Mouse (Mus musculus): ENCODE measurements around the gene Cdca7l. TPM values are rescaled to one million over a fixed set of nuclear protein-coding genes. Genes with fewer than 3 reads are reported as not detected.
"Not testable (repeated sequence)": the region's sequence is repeated elsewhere in the genome, so short reads cannot be mapped to it uniquely, and the experiment has no call there.

Cdca7l gene
- total RNA-seq, 2 experiments from 2014 or later = 6.5 to 7.3 TPM

GRCm38 (mm10) chr12:117862655-117863054 lies 58.6 kb downstream of the Cdca7l start:
- DNase-seq = no peak

GRCm38 (mm10) chr12:117867708-117868564 lies 63.8 kb downstream of the Cdca7l start:
- DNase-seq = no peak

- no peak for DNase-seq
Measured at GRCm38 (mm10) chr12:117872265-117872664, 68.2 kb downstream of the Cdca7l start.

DNA sequence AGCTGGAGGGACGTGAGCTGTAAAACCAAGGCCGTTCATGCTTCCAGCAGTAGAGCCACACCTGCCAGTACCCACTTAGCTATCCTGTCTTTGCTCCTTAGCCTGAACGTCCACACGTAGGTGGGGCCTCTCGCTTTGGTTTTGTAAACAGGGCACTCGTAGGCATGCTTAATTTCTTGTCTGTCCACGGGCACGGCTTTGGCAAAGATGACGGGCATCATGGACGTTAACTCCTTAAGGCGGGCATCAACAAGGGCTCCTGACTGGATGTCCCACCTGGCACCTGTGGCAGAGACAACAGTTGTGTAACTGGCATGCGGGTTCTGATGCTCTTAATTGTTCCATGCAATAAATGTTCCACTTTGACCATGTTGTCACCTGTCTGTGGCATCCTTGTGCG lies 74.3 kb downstream of the Cdca7l start:
- DNase-seq = no peak

DNA sequence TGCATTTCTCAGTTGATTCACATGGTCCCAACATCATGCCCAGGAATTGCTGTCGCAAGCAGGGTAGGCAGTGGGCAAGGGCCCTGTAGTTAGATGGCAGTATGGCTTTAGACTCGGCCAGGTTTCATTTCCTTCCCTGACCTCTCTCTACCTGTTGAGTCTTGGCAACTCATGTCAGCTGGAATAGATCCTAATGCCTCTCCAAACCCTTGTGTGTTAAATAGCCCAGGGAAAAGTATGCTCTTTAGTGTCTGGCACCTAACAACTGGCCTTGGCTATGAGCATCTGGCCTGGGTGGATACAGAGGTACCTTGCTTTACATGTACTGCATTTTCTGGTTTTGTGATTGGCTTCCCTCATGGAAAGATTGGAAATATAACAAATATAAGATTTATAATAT lies 80.5 kb downstream of the Cdca7l start:
- no peak for DNase-seq

GRCm38 (mm10) chr12:117887422-117887821 lies 83.3 kb downstream of the Cdca7l start:
- no peak for DNase-seq

DNA sequence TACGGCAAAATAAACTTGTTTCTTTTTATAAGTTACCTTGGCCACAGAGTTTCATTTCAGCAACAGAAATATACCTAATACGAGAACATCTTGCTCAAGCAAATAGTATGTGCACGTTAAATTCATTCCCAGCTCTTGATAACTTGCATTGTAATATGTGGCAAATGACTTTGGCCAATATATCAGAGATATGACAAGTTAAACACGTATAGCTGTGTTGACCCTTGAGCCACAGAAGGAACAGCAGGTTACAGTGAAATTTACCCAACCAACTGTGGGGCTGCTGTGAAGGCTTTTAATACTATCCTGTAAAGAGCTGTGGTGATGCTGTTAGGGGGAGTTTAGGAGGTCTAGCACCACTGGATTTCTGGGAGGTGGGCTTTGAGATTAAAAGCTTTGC lies 96.7 kb downstream of the Cdca7l start:
- DNase-seq = not testable (repeated sequence)

DNA sequence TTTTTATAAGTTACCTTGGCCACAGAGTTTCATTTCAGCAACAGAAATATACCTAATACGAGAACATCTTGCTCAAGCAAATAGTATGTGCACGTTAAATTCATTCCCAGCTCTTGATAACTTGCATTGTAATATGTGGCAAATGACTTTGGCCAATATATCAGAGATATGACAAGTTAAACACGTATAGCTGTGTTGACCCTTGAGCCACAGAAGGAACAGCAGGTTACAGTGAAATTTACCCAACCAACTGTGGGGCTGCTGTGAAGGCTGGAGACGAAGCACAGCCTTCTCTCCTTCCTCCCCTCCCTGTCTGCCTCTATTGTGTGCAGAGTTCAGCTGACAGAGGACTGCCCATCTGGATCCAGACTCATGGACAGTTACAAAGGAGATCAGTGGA lies 97.3 kb downstream of the Cdca7l start:
- DNase-seq = not testable (repeated sequence)

DNA sequence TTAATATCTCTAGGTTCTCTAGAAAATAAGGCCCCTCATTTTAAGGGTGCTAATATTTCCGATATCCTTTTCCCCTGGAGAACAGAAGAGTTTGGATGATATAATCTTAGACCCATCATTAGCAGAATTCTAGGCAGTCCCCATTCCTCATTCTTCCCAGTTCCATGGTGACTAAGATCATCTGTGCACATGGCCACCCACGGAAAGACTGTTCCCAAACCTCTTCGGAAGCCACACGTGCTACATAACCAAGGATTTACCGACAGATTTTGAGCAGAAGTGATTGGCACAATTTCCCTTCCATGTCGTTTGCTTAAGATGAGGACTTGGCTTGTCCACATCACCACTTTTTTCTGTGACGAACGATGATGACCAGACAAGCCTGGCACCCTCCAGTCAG lies 99.6 kb downstream of the Cdca7l start:
- no peak for DNase-seq

DNA sequence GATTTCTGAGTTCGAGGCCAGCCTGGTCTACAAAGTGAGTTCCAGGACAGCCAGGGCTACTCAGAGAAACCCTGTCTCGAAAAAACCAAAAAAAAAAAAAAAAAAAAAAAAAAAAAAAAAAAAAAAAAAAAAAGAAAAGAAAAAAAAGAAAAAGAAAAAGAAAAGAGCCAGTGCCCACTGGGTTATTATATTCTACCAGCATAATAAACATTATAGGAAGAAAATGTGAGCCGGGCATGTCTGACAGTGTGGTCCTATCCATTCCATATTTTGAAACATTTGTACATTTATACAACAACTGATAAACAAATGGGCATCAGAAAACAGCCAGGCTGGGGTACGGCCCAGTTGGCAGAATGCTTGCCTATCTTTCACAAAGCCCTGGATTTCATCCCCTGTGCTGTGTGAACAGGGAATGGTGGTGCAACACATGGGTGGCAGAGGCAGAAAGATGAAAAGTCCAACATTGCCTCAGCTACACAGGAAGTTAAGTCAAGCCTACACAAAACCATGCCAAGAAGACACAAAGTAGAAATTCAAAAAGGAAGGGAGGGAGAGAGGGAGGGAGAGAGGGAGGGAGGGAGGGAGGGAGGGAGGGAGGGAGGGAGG lies 101.2 kb downstream of the Cdca7l start:
- not testable (repeated sequence) for DNase-seq

DNA sequence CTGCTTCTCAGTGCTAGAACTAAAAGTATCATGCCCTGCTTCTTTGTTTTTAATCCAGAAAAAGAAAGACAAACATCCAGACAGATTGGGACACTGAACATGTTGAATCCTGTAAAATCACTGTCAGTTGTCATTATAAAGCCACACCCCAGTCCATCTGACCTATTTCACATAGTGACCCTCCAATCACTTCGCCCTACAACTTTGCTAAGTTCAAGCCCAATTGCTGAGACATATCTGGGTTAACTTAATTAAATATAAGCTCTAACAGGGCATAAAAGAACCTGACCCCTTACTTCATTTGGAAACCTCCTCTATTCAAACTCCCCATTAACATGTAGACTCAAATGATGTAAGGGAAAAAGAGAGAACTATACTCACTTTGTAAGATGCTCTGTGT lies 107.3 kb downstream of the Cdca7l start:
- no peak for DNase-seq

- DNase-seq = no peak
Measured at GRCm38 (mm10) chr12:117914613-117915245, 110.6 kb downstream of the Cdca7l start.

DNA sequence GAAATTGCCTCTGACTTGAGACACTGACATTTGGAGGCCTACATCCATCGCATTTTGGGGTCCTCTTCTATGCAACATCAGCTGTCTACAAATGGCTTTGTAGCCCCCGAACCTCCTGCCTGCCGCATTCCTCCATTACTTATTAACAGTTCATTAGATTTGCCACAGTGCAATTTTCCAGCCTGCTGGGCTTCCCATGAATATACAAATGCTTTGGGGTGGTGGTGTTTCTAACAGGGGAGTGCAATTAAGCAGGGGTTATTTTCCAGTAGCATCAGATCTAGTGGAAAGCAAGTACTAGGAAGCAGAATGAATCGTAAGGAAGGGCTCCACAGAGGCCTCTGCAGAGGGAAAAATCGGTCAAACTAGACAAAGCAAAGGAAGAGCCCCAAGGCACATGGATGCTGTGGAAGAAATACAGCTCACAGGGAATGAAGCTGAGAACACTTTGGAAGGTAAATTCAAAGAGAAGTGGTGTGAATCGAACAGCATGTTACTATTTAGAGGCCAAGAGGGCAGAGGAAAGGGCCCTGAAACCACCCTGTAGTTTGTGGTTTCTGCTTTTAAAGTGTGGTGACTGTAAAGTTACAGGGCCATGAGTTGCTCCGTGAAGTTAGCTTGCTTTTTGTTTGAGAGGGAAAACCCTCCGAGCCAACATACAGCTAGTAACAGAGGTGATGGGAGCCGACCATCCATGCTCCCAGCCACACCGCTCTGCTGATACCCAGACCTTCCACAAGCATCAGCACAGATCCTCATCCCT lies 111.9 kb downstream of the Cdca7l start:
- DNase-seq = no peak
